Mouse (Mus musculus) left cerebral cortex, adult 8-10 months (tissue): Measurements from ENCODE around the gene Olfr628. TPM values are rescaled to one million over a fixed set of nuclear protein-coding genes. Genes with fewer than 3 reads are reported as not detected.
"Not testable (repeated sequence)": the region's sequence is repeated elsewhere in the genome, so short reads cannot be mapped to it uniquely, and the experiment has no call there.

ENCODE experiments used
- DNase-seq, 2 experiments: peaks; one replicate each; pipeline ENCODE4 v3.0.0; 2022; ENCODE audit warnings: low spot score in 2 of 2
- total RNA-seq, 4 experiments: library from RNA; stranded (reverse); gene quantifications; 2 replicates each; pipeline ENCODE4 v1.2.4; 2022

The Olfr628 gene
- total RNA-seq: not detected

- no peak for DNase-seq
Measured at GRCm38 (mm10) chr7:103730074-103730473, at the start of gene Olfr628. Olfr628 (plus strand) TSS chr7:103730374.

GRCm38 (mm10) chr7:103682420-103682819, 47.8 kb upstream of the Olfr628 start, which contains the start of gene Olfr625-ps1:
Olfr625-ps1 (plus strand) TSS chr7:103682720.
- no peak for DNase-seq

GRCm38 (mm10) chr7:103699469-103699868, 30.7 kb upstream of the Olfr628 start:
- no peak for DNase-seq

GRCm38 (mm10) chr7:103712024-103712423, 18.1 kb upstream of the Olfr628 start:
- DNase-seq: no peak

GRCm38 (mm10) chr7:103714371-103714770, 15.8 kb upstream of the Olfr628 start, which contains the start of gene Olfr243:
Olfr243 (plus strand) TSS chr7:103714671.
- no peak for DNase-seq

- DNase-seq: not testable (repeated sequence)
Measured at GRCm38 (mm10) chr7:103716398-103716797, 13.8 kb upstream of the Olfr628 start.

- DNase-seq: no peak
Measured at GRCm38 (mm10) chr7:103744843-103745242, 14.7 kb downstream of the Olfr628 start, which contains the start of gene Olfr629. Olfr629 (minus strand) TSS chr7:103744943.

- no peak for DNase-seq
Measured at GRCm38 (mm10) chr7:103757233-103757632, 27.1 kb downstream of the Olfr628 start, which contains the start of gene Olfr630. Olfr630 (minus strand) TSS chr7:103757333.

GRCm38 (mm10) chr7:103762212-103762611, 32.0 kb downstream of the Olfr628 start:
- not testable (repeated sequence) for DNase-seq

- not testable (repeated sequence) for DNase-seq
Measured at GRCm38 (mm10) chr7:103767687-103768086, 37.5 kb downstream of the Olfr628 start.

GRCm38 (mm10) chr7:103771494-103771893, 41.3 kb downstream of the Olfr628 start, which contains the start of gene Olfr69:
Olfr69 (minus strand) TSS chr7:103771594.
- no peak for DNase-seq

- not testable (repeated sequence) for DNase-seq
Measured at GRCm38 (mm10) chr7:103777652-103778051, 47.5 kb downstream of the Olfr628 start.

GRCm38 (mm10) chr7:103779598-103779997, 49.4 kb downstream of the Olfr628 start, which contains the start of gene Olfr68:
Olfr68 (minus strand) TSS chr7:103779698.
- no peak for DNase-seq

Other genes starting within 250 kb of the Olfr628 start
- not detected for gene Olfr609, start 232.3 kb upstream of the Olfr628 start, total RNA-seq
- not detected for gene Olfr610, start 218.3 kb upstream of the Olfr628 start, total RNA-seq
- gene Olfr611, start 209.5 kb upstream of the Olfr628 start, total RNA-seq: not detected
- not detected for gene Olfr612, start 187.7 kb upstream of the Olfr628 start, total RNA-seq
- gene Olfr613, start 182.3 kb upstream of the Olfr628 start, total RNA-seq: not detected
- not detected for gene Olfr615, start 174.3 kb upstream of the Olfr628 start, total RNA-seq
- not detected for gene Olfr616, start 161.2 kb upstream of the Olfr628 start, total RNA-seq
- gene Olfr617, start 157.3 kb upstream of the Olfr628 start, total RNA-seq: not detected
- not detected for gene Olfr618, start 140.3 kb upstream of the Olfr628 start, total RNA-seq
- gene Olfr619, start 129.8 kb upstream of the Olfr628 start, total RNA-seq: not detected
- gene Olfr620, start 117.8 kb upstream of the Olfr628 start, total RNA-seq: not detected
- not detected for gene Olfr622, start 87.7 kb upstream of the Olfr628 start, total RNA-seq
- gene Olfr623, start 66.7 kb upstream of the Olfr628 start, total RNA-seq: not detected
- gene Olfr624, start 59.2 kb upstream of the Olfr628 start, total RNA-seq: under 1 TPM in 2 of 4 experiments, not detected in 2; 0.09 TPM
- gene Olfr625-ps1, start 47.7 kb upstream of the Olfr628 start, total RNA-seq: not detected
- not detected for gene Olfr243, start 15.7 kb upstream of the Olfr628 start, total RNA-seq
- not detected for gene Olfr629, start 14.6 kb downstream of the Olfr628 start, total RNA-seq
- not detected for gene Olfr630, start 27.0 kb downstream of the Olfr628 start, total RNA-seq
- not detected for gene Olfr69, start 41.2 kb downstream of the Olfr628 start, total RNA-seq
- gene Olfr68, start 49.3 kb downstream of the Olfr628 start, total RNA-seq: not detected
- gene Olfr67, start 61.4 kb downstream of the Olfr628 start, total RNA-seq: not detected
- 10 to 100 TPM; 16.8 to 31.9 (median 25.7) TPM for gene Hbb-bt, start 83.6 kb downstream of the Olfr628 start, total RNA-seq
- 100 to 1,000 TPM; 204 to 381 (median 262) TPM for gene Hbb-bs, start 97.7 kb downstream of the Olfr628 start, total RNA-seq
- gene Hbb-bh2, start 110.1 kb downstream of the Olfr628 start, total RNA-seq: not detected
- gene Hbb-bh1, start 112.8 kb downstream of the Olfr628 start, total RNA-seq: not detected
- gene Hbb-y, start 122.8 kb downstream of the Olfr628 start, total RNA-seq: under 1 TPM in 1 of 4 experiments, not detected in 3; 0.57 TPM
- gene Olfr66, start 155.9 kb downstream of the Olfr628 start, total RNA-seq: not detected
- not detected for gene Olfr64, start 164.1 kb downstream of the Olfr628 start, total RNA-seq
- gene Olfr65, start 173.1 kb downstream of the Olfr628 start, total RNA-seq: not detected
- gene Olfr631, start 198.5 kb downstream of the Olfr628 start, total RNA-seq: not detected
- gene Olfr632, start 204.0 kb downstream of the Olfr628 start, total RNA-seq: not detected
- not detected for gene Olfr633, start 214.1 kb downstream of the Olfr628 start, total RNA-seq
- under 1 TPM in 3 of 4 experiments, not detected in 1; 0.05 to 0.08 (median 0.07) TPM for gene Olfr635, start 240.8 kb downstream of the Olfr628 start, total RNA-seq